Mouse (Mus musculus) right cerebral cortex, postnatal 14 days (tissue): ENCODE data around the gene Cep250.
"Not testable (repeated sequence)": the region's sequence is repeated elsewhere in the genome, so short reads cannot be mapped to it uniquely, and the experiment has no call there.

Source experiments
- DNase-seq: peaks from one replicate; pipeline ENCODE4 v3.0.0; 2022

Cep250 gene

DNA sequence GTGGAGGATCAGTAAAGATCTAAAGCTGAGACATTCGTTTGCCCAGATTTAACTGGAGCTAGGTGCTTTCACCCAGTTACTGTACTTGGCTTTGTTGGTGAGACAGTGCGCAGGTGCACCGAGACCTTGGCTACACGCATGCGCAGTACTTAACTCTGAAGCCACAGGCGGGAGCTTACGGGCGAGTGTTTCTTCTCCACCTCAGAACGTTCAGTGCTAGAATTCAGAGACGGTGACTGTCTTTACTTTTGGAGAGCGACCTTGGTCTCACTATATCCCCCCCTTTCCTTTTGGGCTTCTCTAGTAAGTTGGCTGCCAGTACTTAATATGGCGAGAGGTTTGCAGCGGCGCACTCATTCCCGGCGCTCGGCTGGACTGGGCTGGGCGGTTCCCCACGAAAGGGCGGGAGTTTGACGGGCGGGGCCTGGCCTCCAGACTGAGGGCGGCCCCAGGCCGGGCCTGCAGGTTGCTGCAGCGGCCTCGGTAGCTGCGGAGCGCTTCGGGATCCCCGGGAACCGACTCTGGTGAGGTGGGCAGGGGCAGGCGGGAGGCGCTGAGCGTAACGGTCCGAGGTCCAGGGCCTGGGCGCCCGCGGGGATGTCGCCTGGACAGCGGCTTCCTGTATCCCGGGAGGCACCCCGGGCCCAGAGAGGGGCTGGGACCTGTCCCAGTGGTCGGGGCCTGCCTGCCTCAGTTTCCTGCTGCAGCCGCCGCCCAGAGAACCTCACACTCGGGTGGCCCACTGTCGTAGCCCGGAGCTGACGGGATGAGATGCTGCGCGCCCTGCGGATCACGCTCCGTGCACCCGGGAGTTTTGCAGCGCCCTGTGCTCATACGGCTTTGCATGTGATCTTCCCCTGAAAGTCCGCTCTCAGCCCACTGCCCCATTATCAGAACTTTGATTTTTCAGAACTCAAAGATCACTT, at the start of gene Cep250:
TSS of gene Cep250 (plus strand) at position 325 of the 926 bp plus-strand sequence.
- DNase-seq = peak; percentile 88

DNA sequence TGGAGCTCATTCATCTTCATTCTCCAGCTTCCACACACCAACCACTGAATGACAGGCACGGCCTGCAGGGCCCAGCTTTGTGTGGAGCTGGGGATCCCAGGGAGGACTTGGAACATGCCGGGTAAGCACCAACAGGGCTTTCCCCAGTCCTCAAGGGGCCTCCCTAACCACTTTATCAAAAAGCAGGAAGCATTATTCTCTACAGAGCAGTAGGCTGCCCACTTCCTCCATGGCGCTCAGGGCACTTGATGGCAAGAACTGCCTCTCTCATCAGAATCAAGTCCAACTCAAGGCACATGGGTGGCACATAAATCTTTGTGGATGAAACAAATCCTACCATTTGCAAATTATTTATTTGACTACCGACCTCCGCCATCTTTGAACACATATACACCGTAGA, 41.6 kb upstream of the Cep250 start:
- DNase-seq = no peak

DNA sequence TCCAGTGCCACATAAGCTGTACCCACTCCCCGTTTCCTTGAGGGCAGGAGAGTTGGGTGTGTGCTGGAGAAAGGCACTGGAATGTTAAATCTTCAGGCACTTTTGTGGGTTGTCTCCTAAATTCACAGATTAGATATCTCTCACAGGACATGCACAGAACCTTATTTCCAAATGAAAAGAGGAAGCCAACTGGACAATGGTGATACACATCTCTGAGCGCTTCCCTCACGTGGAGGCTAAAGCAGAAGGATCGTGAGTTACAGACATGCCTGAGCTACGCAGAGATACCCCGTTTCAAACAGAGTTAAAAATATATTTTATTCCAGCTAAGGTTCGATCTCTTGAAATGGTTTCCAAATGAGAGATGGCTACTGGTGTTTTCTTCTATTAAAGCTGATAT, 33.1 kb upstream of the Cep250 start:
- DNase-seq = no peak

DNA sequence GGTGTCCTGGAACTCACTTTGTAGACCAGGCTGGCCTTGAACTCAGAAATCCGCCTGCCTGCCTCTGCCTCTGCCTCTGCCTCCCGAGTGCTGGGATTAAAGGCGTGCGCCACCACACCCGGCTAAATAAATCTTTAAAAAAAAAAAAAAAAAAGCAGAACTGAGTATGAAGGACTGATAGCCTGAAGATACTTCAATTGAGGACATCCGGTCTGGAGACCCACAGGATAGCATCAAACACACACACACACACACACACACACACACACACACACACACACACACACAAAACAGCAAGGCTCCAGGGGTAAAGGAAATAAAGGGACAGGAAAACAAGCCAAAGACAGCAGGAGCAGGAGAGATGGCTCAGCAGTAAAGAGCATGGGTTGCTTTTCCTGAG, 31.0 kb upstream of the Cep250 start:
- DNase-seq = not testable (repeated sequence)

DNA sequence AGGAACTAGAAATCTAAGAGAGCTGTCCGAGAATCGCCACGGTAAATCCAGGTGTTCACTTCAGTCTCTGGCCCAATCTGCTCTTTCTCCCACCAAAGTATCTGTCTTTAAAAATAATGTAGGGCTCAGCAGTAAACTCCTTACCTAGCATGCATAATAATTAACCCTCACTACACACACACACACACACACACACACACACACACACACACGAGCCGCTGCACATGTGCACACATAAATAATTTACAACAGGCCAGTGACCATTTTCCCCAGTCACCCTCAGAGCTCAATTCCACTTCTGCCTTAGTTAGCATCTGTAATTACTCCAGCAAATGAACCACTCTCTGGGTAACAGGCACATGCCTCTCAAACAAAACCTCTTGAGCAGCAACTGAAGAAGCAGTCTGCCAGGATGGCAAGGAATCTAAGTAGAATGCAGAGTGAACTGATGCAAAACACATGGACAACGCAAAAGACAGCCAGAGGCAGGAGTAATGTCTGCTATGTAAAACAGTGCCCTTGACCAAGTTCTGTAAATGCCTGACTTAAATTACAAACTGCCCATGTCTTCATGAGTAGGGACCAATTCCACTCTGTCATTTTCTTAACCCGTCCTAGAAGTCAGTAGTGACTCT, 27.4 kb upstream of the Cep250 start:
- no peak for DNase-seq

DNA sequence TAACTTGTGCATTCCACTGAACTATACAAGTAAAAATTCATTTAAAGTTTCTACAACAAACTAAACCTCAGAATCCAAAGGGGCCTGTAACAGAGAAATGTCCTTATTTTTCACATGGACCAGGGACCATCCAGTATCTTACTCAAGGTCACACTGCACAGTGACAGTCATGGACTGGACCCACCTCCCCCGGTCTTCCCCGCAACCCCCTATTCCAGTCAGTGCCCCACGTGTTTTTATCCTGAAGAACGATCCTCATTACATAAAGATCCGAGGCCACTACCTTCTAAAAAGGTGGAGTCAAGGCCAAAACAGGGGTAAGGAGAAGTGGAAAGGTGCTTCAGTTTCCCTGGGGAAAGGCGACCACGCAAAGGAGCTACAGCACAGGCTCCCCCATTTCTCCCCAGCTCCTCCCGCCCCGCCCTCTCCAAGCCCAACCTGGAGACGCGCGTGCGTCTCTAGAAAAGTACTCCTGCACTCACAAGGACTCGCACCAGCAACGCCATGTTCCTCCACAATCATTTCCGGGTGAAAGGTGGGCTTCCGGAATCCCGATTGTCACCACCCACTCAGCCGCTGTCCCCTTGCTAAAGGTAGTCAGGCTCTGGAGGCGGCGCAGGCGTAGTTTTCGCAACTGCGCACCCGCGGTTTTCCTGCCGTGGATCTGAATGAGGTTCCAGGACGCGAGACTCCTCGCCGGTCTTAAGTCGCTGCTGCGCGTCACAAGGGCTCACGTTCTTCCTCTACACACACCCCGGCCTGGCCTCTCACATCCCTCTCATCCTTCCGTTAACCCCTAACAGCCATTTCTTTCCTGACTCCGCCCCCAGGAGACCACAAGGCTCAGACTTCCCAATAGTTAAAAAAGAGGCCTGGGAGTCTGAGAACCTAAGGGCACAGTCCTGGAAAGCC, 26.5 kb upstream of the Cep250 start, which contains the start of gene Uqcc1:
TSS of gene Uqcc1 (minus strand) at position 780 of the 912 bp plus-strand sequence.
- DNase-seq = peak; percentile 93

DNA sequence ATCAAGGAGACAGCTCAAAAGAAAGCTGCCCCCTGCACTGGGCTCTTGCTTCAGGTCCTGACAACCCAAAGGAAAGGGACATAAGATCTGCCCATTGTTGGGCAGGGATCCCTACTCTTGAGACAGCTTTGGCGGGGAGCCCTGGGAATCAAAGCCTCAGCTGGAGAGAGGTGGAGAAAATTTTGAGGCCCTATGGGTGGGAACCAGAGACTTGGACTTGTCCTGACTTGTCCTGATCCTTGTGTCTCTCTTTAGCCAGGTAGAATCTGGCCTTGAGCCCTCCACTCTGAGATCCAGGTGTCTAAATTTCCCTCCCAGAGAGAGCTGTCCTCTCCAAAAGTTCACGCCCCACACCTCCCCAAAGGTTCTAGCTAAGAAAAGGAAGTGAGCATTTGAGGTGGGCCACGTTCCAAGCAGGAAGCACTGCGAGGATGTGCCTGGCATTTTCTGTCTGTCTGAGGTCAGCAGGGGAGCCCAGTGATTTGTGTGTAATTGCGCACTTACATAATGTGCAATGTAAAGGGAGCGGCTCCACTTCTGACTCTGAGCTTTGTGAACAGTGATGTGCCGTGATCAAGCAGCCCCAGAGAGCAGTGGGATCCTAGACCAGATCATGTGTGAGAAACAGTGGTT, 16.2 kb upstream of the Cep250 start:
- DNase-seq = no peak

DNA sequence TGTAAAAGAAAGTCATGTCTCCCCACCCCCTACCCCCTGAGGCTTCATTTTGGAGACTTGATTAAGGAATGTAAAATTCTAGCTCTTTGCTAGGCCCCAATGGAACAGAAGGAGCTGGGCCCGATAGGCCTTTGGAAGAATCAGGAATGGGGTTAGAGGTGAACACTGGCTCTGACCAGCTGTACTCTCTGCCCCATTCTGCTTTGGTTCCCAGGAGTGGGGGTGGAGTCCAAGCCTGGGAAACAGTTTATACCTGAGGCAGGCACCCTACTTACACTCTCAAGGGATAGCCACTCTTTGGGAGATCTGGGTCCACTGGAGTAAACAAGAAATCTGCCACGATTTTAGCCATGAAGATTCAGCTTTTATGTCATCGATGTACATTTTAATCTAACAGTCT, 15.6 kb upstream of the Cep250 start, which contains the start of gene Gm15557:
TSS of gene Gm15557 (plus strand) at position 48 of the 400 bp plus-strand sequence.
- no peak for DNase-seq

DNA sequence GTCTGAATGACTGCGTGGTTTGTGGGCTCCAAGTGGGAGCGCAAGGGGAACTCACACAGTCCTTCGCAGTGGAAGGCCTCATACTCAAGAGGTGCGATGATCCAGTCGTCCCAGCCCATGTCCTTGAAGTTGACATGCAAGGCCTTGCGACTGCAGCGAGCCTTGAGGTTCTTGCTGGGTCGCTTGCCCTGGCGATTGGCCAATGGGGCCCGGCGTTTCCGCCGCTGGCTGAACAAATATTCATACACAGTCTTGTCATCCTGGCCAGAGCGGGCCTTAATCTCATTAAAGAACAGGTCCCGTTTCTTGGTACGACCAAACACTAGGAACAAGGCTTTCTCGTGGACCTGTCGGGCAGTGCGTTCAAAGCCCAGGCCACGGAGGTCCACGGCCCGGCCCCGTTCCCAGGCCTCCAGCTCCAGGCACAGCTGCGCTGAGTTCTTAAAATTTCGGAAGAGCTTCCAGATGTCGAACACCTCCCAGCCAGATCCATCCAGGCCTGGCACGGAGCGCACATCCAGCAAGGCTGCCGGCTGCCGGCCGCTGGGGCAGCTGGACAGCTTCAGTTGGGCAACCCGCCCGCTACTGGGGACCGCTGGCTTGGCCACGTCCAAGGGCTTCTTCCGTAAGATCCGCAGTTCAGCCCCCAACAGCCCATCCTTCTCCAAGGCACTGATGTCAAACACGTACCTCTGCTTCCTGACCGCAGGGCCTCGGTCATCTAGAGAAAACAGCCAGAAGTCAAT, 14.4 kb upstream of the Cep250 start:
- no peak for DNase-seq

GRCm38 (mm10) chr2:155943463-155943862, 12.8 kb upstream of the Cep250 start:
- peak; percentile 36 for DNase-seq

DNA sequence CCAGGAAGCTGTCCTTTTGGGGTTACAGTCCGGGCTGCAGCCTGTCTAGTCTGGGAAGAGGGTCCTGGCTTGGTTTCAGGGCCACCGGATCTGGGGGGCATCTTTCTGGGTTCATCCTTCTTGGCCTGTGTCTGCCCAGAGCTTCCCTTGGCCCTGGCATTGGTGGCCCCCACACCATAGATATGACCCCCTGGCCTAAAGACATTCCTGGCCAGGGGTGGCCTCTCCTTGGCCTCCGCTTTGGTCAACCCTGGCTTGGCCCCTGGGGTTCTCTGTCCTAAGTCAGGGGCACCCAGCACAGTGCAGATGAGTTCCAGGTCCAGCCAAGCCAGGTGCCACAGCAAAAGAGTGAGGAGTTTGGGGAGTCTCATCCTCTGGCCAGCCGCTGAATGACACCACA, 11.6 kb upstream of the Cep250 start:
- DNase-seq = no peak

GRCm38 (mm10) chr2:155945124-155945523, 11.1 kb upstream of the Cep250 start, which contains the start of gene Gdf5:
TSS of gene Gdf5 (minus strand) at chr2:155945367.
- peak; percentile 39 for DNase-seq

DNA sequence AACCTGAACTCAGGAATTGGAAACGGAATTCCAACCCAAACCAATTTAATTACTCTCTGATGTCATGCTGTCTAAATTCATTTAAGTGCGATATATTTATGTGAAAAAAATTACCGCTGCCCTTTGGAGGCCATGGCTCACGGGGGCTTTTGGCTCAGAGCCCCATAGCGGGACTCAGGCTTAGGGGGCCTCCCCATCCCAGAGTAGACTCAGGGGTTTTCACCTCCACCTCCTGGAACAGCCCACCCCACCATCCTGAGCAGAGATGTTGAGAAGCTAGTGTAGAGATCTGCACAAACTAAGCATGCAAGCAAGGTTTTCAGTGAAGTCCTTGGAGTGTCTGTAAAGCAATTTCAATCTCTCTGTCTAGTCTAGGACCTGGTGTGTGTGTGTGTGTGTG, 10.7 kb upstream of the Cep250 start:
- no peak for DNase-seq

DNA sequence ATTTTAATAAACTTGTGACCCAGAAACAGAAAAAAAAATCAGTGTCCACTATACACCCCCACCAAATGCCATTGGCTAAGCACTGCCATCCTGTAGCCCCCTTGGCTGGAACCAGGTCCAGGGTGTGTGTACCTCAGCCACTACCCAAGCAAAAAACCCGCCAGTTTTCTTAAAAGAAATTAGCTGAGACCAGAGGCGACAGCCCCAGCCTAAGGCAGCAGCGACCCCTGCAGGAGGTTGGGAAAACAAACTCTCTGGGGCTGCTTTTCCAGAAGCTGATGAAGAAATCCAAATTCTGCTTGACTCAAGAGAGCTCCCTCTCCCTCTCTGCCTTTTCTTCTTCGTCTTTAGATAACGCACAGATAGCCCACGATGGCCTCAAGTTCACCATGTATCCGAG, 10.2 kb upstream of the Cep250 start:
- DNase-seq = peak; percentile 84

DNA sequence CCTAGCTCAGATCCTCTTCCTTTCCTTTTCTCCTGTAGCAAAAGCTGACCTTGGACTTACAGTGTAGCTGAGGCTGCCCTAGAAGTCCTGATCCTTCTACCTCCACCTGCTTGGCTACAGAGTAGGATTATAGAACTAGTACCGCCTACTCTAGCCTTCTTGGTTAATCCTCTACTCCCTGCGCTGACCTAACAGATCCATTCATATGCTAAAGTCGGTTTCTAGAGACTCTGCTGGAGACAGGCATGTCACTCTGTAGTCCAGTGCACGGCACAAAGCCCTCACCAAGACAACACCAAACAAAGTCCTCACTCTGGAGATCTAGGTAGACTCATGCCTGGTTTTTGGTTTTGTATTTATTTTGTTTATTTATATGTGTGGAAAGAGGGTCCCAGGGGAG, 9.8 kb upstream of the Cep250 start:
- no peak for DNase-seq

- DNase-seq = no peak
These were observed 8.8 kb upstream of the Cep250 start for GRCm38 (mm10) chr2:155947390-155948002.

GRCm38 (mm10) chr2:155949362-155949761, 6.9 kb upstream of the Cep250 start:
- no peak for DNase-seq

- peak; percentile 71 for DNase-seq
These were observed 4.3 kb upstream of the Cep250 start for GRCm38 (mm10) chr2:155952006-155952405.

DNA sequence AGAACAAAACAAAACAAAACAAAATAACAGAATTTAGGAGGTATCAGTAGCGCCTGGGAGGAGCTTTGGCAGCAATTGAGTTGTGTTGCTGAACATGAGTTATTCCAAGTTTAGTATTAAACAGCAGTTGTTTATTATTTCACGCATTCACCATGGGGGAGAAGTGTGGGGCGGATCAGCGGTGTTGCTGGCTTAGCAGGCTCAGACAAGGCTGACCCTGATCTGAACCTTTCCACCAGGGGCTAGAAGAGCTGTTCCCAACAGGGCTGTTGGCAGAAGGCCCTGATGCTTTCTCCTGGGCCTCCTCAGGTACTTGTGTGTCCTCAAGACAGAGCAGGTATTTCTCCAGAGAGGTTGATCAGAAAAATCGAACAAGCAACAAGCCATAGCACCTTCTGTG, 3.7 kb downstream of the Cep250 start:
- DNase-seq = no peak

- DNase-seq = no peak
These were observed 5.6 kb downstream of the Cep250 start for GRCm38 (mm10) chr2:155961862-155962261.

- DNase-seq = no peak
These were observed 6.7 kb downstream of the Cep250 start for GRCm38 (mm10) chr2:155962991-155963390.
